Mouse (Mus musculus) erythroblast, embryonic 14.5 days (primary cell): ENCODE data around the gene Fgfr2.

ENCODE experiments used
- GATA1 ChIP-seq: IDR thresholded peaks from 2 replicates; pipeline ENCODE4 v1.6.1; 2012; ENCODE audit warnings: low read length, inconsistent platforms, mixed read lengths
- TAL1 ChIP-seq: IDR thresholded peaks from 3 replicates; pipeline ENCODE4 v1.6.1; 2012; ENCODE audit warnings: low read length, inconsistent platforms, mixed read lengths

DNA sequence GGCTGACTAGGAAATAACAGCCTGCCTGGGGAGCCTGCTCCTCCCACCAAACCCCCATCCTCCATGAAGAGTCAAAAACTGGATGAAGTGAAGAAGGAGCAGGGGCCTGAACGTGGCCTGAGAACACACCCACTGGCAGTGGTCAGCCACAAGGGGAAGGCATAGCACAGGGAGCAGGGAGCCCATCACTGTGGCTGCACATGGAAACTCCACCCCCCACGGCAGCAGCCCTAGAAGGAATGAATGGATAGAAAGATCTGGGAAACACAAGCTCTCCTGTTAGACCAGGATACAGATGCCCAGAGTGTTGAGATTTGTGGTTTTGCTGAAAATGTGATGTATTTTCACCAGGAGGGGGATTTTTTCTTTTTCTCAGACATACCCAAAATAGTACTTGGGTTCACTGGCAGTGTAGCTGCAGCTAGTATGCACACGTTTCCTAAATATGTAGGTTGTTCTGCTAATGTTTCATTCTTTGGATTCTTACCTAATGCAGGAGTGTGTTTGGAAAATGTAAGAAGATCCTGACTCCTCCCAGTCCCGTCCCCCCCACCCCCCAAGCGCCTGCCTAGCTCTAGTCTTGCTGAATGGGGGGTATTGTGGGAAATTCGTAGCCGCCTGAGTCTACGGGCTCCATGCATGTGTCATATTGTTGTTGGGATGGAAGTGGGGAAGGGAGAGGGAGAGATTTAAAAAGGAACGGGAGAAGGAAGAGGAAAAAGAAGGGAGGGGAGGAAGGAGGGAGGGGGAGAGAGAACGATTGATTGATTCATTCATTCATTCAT, 749.4 kb downstream of the Fgfr2 start:
- TF ChIP-seq GATA1 (no peak), TAL1 (no peak)
